Mouse (Mus musculus): ENCODE data around the gene Pde5a. TPM values are rescaled to one million over a fixed set of nuclear protein-coding genes. Genes with fewer than 3 reads are reported as not detected.

Gene Pde5a
- total and polyA plus RNA-seq, 3 experiments, result 0.22 TPM; not detected in 2

- Histone ChIP-seq H3K36me3 (replicated peaks) (no peaks in the 10 kb centered on the region), H3K9me3 (replicated peaks) (no peaks in the 10 kb centered on the region), H3K4me3 (ENCODE audit: low read depth, low read length) (no peak overlapping the region), H3K27me3 (ENCODE audit: insufficient read depth, low read length) (no peaks in the 10 kb centered on the region), H3K4me1 (ENCODE audit: insufficient read depth, low read depth, low read length) (no peaks in the 10 kb centered on the region)
- TF ChIP-seq CTCF (IDR thresholded peaks at IDR 0.05; ENCODE audit: low read depth, low read length) (no peak), GATA1 (IDR thresholded peaks at IDR 0.05; ENCODE audit: borderline replicate concordance, low read length) (no peak), TAL1 (conservative IDR thresholded peaks at IDR 0.05; ENCODE audit: low read depth, low read length) (no peak), POLR2AphosphoS5 (IDR thresholded peaks at IDR 0.05; ENCODE audit: insufficient replicate concordance, low read depth, low read length) (no peak), GATA2 (IDR thresholded peaks at IDR 0.05; ENCODE audit: borderline replicate concordance, low read depth, low read length) (no peak)
- DNase-seq (ENCODE audit: low spot score) (no peak), ATAC-seq (ENCODE audit: extremely low read depth, insufficient number of reproducible peaks, low FRiP score, poor library complexity, severe bottlenecking) (no peak)
Measured at GRCm38 (mm10) chr3:122895189-122895731, 166.5 kb downstream of the Pde5a start.

GRCm38 (mm10) chr3:122898254-122898653, 169.5 kb downstream of the Pde5a start:
- no peak for ATAC-seq (ENCODE audit: extremely low read depth, insufficient number of reproducible peaks, low FRiP score, poor library complexity, severe bottlenecking)
- H3K36me3 ChIP-seq (replicated peaks), result no peaks in the 10 kb centered on the region

GRCm38 (mm10) chr3:122903746-122904433, 175.1 kb downstream of the Pde5a start:
- peak; percentile 76 for ATAC-seq (ENCODE audit: extremely low read depth, insufficient number of reproducible peaks, low FRiP score, poor library complexity, severe bottlenecking)
- peak; percentile 59 for TF ChIP-seq CTCF (IDR thresholded peaks at IDR 0.05; ENCODE audit: low read depth, low read length)
- TF ChIP-seq GATA2 (IDR thresholded peaks at IDR 0.05; ENCODE audit: borderline replicate concordance, low read depth, low read length), result no peak
- TF ChIP-seq POLR2AphosphoS5 (IDR thresholded peaks at IDR 0.05; ENCODE audit: insufficient replicate concordance, low read depth, low read length), result no peak
- H3K36me3 ChIP-seq (replicated peaks), result no peaks in the 10 kb centered on the region
- H3K4me3 ChIP-seq (ENCODE audit: low read depth, low read length), result no peak overlapping the region
- H3K9me3 ChIP-seq (replicated peaks), result no peaks in the 10 kb centered on the region
- no peak for DNase-seq (ENCODE audit: low spot score)
- no peaks in the 10 kb centered on the region; the same call in 1 of the 2 replicates for H3K4me1 ChIP-seq (ENCODE audit: insufficient read depth, low read depth, low read length)
- no peaks in the 10 kb centered on the region for H3K27me3 ChIP-seq (ENCODE audit: insufficient read depth, low read length)

More at GRCm38 (mm10) chr3:122898254-122898653, 169.5 kb downstream of the Pde5a start:
- H3K4me1 ChIP-seq (ENCODE audit: insufficient read depth, low read depth, low read length), result no peaks in the 10 kb centered on the region
- no peak overlapping the region for H3K4me3 ChIP-seq (ENCODE audit: low read depth, low read length)
- no peaks in the 10 kb centered on the region for H3K9me3 ChIP-seq (replicated peaks)
- TF ChIP-seq TAL1 (conservative IDR thresholded peaks at IDR 0.05; ENCODE audit: low read depth, low read length), result no peak
- TF ChIP-seq CTCF (IDR thresholded peaks at IDR 0.05; ENCODE audit: low read depth, low read length), result no peak
- TF ChIP-seq GATA2 (IDR thresholded peaks at IDR 0.05; ENCODE audit: borderline replicate concordance, low read depth, low read length), result no peak
- no peaks in the 10 kb centered on the region for H3K27me3 ChIP-seq (ENCODE audit: insufficient read depth, low read length)
- DNase-seq (ENCODE audit: low spot score), result no peak

DNA sequence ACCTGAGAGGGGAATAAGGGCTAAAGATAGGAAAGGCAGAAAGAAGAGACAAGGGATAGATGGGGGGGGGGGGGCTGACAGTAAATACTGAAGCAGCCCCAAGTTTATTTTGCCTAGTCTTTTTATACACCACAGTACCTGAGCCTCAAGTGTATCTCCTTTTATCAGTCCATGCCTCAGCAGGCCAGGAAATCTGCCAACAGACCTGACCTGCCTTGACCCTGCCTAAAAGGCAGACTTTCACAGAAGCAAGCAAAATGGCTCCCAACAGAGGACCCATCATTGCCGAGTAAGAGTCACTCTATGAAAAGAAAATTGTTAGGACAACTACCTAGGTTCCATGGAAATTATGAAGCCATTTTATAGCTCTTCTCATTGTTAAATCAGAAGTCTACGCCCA, 179.1 kb downstream of the Pde5a start:
- Histone ChIP-seq H3K36me3 (replicated peaks) (no peaks in the 10 kb centered on the region), H3K9me3 (replicated peaks) (no peaks in the 10 kb centered on the region), H3K4me1 (ENCODE audit: insufficient read depth, low read depth, low read length) (no peaks in the 10 kb centered on the region; the same call in 1 of the 2 replicates), H3K27me3 (ENCODE audit: insufficient read depth, low read length) (no peaks in the 10 kb centered on the region), H3K4me3 (ENCODE audit: low read depth, low read length) (no peak overlapping the region)
- TF ChIP-seq POLR2AphosphoS5 (IDR thresholded peaks at IDR 0.05; ENCODE audit: insufficient replicate concordance, low read depth, low read length), result no peak
- TF ChIP-seq GATA1 (IDR thresholded peaks at IDR 0.05; ENCODE audit: borderline replicate concordance, low read length), result no peak
- TF ChIP-seq TAL1 (conservative IDR thresholded peaks at IDR 0.05; ENCODE audit: low read depth, low read length), result no peak
- TF ChIP-seq GATA2 (IDR thresholded peaks at IDR 0.05; ENCODE audit: borderline replicate concordance, low read depth, low read length), result no peak
- no peak for TF ChIP-seq CTCF (IDR thresholded peaks at IDR 0.05; ENCODE audit: low read depth, low read length)
- DNase-seq (ENCODE audit: low spot score), result no peak
- ATAC-seq (ENCODE audit: extremely low read depth, insufficient number of reproducible peaks, low FRiP score, poor library complexity, severe bottlenecking), result no peak

Other genes starting within 250 kb of the Pde5a start
- not detected in 2 replicates for gene Fnbp1l, start 109.2 kb upstream of the Pde5a start, total RNA-seq (2014; fragmentation: Nextera tagmentation)
- gene Fnbp1l, start 109.2 kb upstream of the Pde5a start, total RNA-seq (2017), result 0.06 and 0.11 TPM in 2 replicates
- gene Fnbp1l, start 109.2 kb upstream of the Pde5a start, polyA plus RNA-seq (2012), result not detected in 2 replicates
- gene Fabp2, start 166.1 kb downstream of the Pde5a start, total RNA-seq (2014; fragmentation: Nextera tagmentation), result not detected in 2 replicates
- gene Fabp2, start 166.1 kb downstream of the Pde5a start, total RNA-seq (2017), result not detected in 2 replicates
- not detected in 2 replicates for gene Fabp2, start 166.1 kb downstream of the Pde5a start, polyA plus RNA-seq (2012)
- gene Gm10959, start 190.4 kb downstream of the Pde5a start, total RNA-seq (2014; fragmentation: Nextera tagmentation), result not detected in 2 replicates
- gene Gm10959, start 190.4 kb downstream of the Pde5a start, total RNA-seq (2017), result not detected in 2 replicates
- gene Gm10959, start 190.4 kb downstream of the Pde5a start, polyA plus RNA-seq (2012), result not detected in 2 replicates
- gene 1810037I17Rik, start 195.3 kb downstream of the Pde5a start, total RNA-seq (2014; fragmentation: Nextera tagmentation), result 120 TPM in 2 replicates
- 93.4 and 95.4 TPM in 2 replicates for gene 1810037I17Rik, start 195.3 kb downstream of the Pde5a start, total RNA-seq (2017)
- 52.0 and 52.5 TPM in 2 replicates for gene 1810037I17Rik, start 195.3 kb downstream of the Pde5a start, polyA plus RNA-seq (2012)